ENCODE assay signal across 16 mouse cellular contexts in the genomic region with DNA sequence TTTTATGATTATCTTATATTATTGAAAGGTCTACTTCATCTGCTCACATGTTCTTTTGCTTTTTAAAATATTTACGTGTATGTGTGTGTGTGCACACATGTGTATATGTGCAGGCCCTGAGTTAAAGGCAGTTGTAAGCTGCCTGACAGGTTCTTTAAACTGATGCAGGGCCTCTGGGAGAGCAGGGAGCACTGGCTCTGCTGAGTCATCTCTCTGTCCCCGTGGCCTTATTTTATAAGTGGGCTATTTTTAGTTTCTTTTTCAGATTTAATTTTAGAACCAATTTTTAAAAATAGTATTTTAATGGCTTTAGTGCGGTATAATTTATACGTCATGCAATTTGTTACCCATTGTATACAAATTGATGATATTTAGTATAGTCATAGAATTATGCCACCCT. TPM values are rescaled to one million over a fixed set of nuclear protein-coding genes. Genes with fewer than 3 reads are reported as not detected.
DNase-seq lines count a peak whose midpoint lies in the region.
"Had no signal": no experiment of that assay in that cellular context is flagged by ENCODE, and none has a peak within 500 bp of the region (broad histone marks: within the 10 kb centered on the region; RNA-seq: fewer than 3 reads in every experiment).

No protein-coding gene starts in this region.

- intact Hi-C loops in heart, postnatal 25 days (cut with DNase I): no loop called here

- peak; percentile 9 for DNase-seq in adrenal gland, adult 2 months
- no peak for DNase-seq in adrenal gland, postnatal 10 days
- peak; percentile 34 to 40 for DNase-seq in heart, adult 18-20 months
- no peak for DNase-seq in heart, postnatal 25 days (ENCODE audit: low spot score)
- DNase-seq in 3T3-L1 (ENCODE audit: low read depth, low spot score) (peak; percentile 53), MN1 (ENCODE audit: low spot score) (peak; percentile 9)
- no peak for DNase-seq in spleen, postnatal 14 days (ENCODE audit: low spot score in 2 of 2)
- no peak for DNase-seq in urinary bladder, adult 2 months (ENCODE audit: low spot score)
- DNase-seq: cerebellum, adult 11-12 months; cerebellum, adult 9-11 months; kidney, adult 11 months; kidney, postnatal 36 days; right cerebral cortex, adult 18-20 months; thymus, postnatal 4 days had no signal

RNA-seq across cellular contexts. Expression of a gene that starts 9.0 kb away (rescaled TPM):
- total RNA-seq in adrenal gland, adult 2 months (2021): 10 to 100 TPM; 16.3 to 20.5 TPM
- 7.1 and 7.8 TPM in 2 replicates for polyA plus RNA-seq in adrenal gland, adult 2 months (2012; rRNA removed)
- 10 to 100 TPM; 17.0 to 17.5 TPM for total RNA-seq in adrenal gland, postnatal 10 days (2021)
- 10 to 100 TPM; 16.5 to 17.9 TPM for total RNA-seq in heart, adult 18-20 months (2021)
- total RNA-seq in heart, postnatal 25 days (2021): 10 to 100 TPM; 14.3 to 14.4 TPM
- 25.8 and 27.3 TPM in 2 replicates for polyA plus RNA-seq in urinary bladder, adult 2 months (2012; rRNA removed)

RNA-seq across cellular contexts. Expression of a gene that starts 35.5 kb away (rescaled TPM):
- 10 to 100 TPM; 29.0 to 32.5 TPM for total RNA-seq in adrenal gland, adult 2 months (2021)
- polyA plus RNA-seq in adrenal gland, adult 2 months (2012; rRNA removed): 19.6 and 20.7 TPM in 2 replicates
- 10 to 100 TPM; 30.9 to 35.0 TPM for total RNA-seq in adrenal gland, postnatal 10 days (2021)
- total RNA-seq in heart, adult 18-20 months (2021): 10 to 100 TPM; 31.6 to 43.3 TPM
- 10 to 100 TPM; 33.0 to 35.4 TPM for total RNA-seq in heart, postnatal 25 days (2021)
- 21.2 and 23.9 TPM in 2 replicates for polyA plus RNA-seq in urinary bladder, adult 2 months (2012; rRNA removed)

RNA-seq across cellular contexts. Expression of a gene that starts 46.2 kb away (rescaled TPM):
- total RNA-seq in adrenal gland, adult 2 months (2021): 1 to 10 TPM; 6.7 to 9.3 TPM
- 4.0 and 6.3 TPM in 2 replicates for polyA plus RNA-seq in adrenal gland, adult 2 months (2012; rRNA removed)
- 10 to 100 TPM; 16.3 to 16.8 TPM for total RNA-seq in adrenal gland, postnatal 10 days (2021)
- 1 to 10 TPM; 1.7 to 2.8 TPM for total RNA-seq in heart, adult 18-20 months (2021)
- 1 to 10 TPM; 3.9 to 4.3 TPM for total RNA-seq in heart, postnatal 25 days (2021)
- 13.2 and 21.2 TPM in 2 replicates for polyA plus RNA-seq in urinary bladder, adult 2 months (2012; rRNA removed)
- total RNA-seq: granulocyte monocyte progenitor cell, adult 5-6 weeks; megakaryocyte progenitor cell, adult 5-6 weeks had no signal

Comparison
In these comparisons a context has a peak if more than half of its experiments do, and no peak if none do; other contexts are left out.
1. DNase-seq: peak in adrenal gland, adult 2 months (single experiment), heart, adult 18-20 months (2 of 2), 3T3-L1 (single experiment) and MN1 (single experiment); none in adrenal gland, postnatal 10 days (single experiment), heart, postnatal 25 days (single experiment), spleen, postnatal 14 days (0 of 2) and urinary bladder, adult 2 months (single experiment).